Mouse (Mus musculus): Measurements from ENCODE around the gene Adam19. TPM values are rescaled to one million over a fixed set of nuclear protein-coding genes. Genes with fewer than 3 reads are reported as not detected.
"Not testable (repeated sequence)": the region's sequence is repeated elsewhere in the genome, so short reads cannot be mapped to it uniquely, and the experiment has no call there.

The Adam19 gene
- polyA plus RNA-seq, 1 experiment: 21.3 TPM

GRCm38 (mm10) chr11:46176155-46176554, 120.4 kb downstream of the Adam19 start:
- no peak for DNase-seq (ENCODE audit: low read depth in 1 of 2, low spot score in 2 of 2)
- Histone ChIP-seq H3K4me3 (ENCODE audit: extremely low read depth, insufficient read depth, insufficient read length) (no peak overlapping the region), H3K27me3 (ENCODE audit: control insufficient read depth, insufficient read depth, low read length) (no peaks in the 10 kb centered on the region), H3K36me3 (ENCODE audit: control insufficient read depth, insufficient read depth, low read length) (no peaks in the 10 kb centered on the region), H3K4me1 (ENCODE audit: control insufficient read depth, insufficient read depth, insufficient read length) (no peaks in the 10 kb centered on the region), H3K27ac (ENCODE audit: insufficient read depth, low read length) (no peak overlapping the region)
- no peak for TF ChIP-seq CTCF (IDR thresholded peaks at IDR 0.05; ENCODE audit: extremely low read depth, insufficient read depth, insufficient read length, insufficient replicate concordance)
- TF ChIP-seq POLR2A (IDR thresholded peaks at IDR 0.05; ENCODE audit: low read depth, low read length): no peak
- WGBS: 88% methylated on average over 6 of the region's 6 CpGs

GRCm38 (mm10) chr11:46177246-46178043, 121.7 kb downstream of the Adam19 start:
- no peak for DNase-seq (ENCODE audit: low read depth in 1 of 2, low spot score in 2 of 2)
- Histone ChIP-seq H3K27ac (ENCODE audit: insufficient read depth, low read length) (no peak overlapping the region), H3K27me3 (ENCODE audit: control insufficient read depth, insufficient read depth, low read length) (no peaks in the 10 kb centered on the region), H3K4me1 (ENCODE audit: control insufficient read depth, insufficient read depth, insufficient read length) (no peaks in the 10 kb centered on the region), H3K4me3 (ENCODE audit: extremely low read depth, insufficient read depth, insufficient read length) (no peak overlapping the region), H3K36me3 (ENCODE audit: control insufficient read depth, insufficient read depth, low read length) (no peaks in the 10 kb centered on the region)
- WGBS: 85% methylated on average over 10 of the region's 10 CpGs
- TF ChIP-seq POLR2A (IDR thresholded peaks at IDR 0.05; ENCODE audit: low read depth, low read length): no peak
- no peak for TF ChIP-seq CTCF (IDR thresholded peaks at IDR 0.05; ENCODE audit: extremely low read depth, insufficient read depth, insufficient read length, insufficient replicate concordance)

- not testable (repeated sequence) for DNase-seq (ENCODE audit: low read depth in 1 of 2, low spot score in 2 of 2); H3K27me3 ChIP-seq (ENCODE audit: control insufficient read depth, insufficient read depth, low read length); H3K4me1 ChIP-seq (ENCODE audit: control insufficient read depth, insufficient read depth, insufficient read length); H3K4me3 ChIP-seq (ENCODE audit: extremely low read depth, insufficient read depth, insufficient read length); H3K27ac ChIP-seq (ENCODE audit: insufficient read depth, low read length); H3K36me3 ChIP-seq (ENCODE audit: control insufficient read depth, insufficient read depth, low read length)
- WGBS: 96% methylated on average over 1 of the region's 1 CpGs
Measured at GRCm38 (mm10) chr11:46182031-46182430, 126.2 kb downstream of the Adam19 start.

- no peaks in the 10 kb centered on the region for H3K27me3 ChIP-seq (ENCODE audit: control insufficient read depth, insufficient read depth, low read length)
- 86% methylated on average over 3 of the region's 3 CpGs for WGBS
- H3K4me3 ChIP-seq (ENCODE audit: extremely low read depth, insufficient read depth, insufficient read length): no peak overlapping the region
Measured at GRCm38 (mm10) chr11:46184946-46185345, 129.2 kb downstream of the Adam19 start.

GRCm38 (mm10) chr11:46185486-46185885, 129.7 kb downstream of the Adam19 start:
- DNase-seq (ENCODE audit: low read depth in 1 of 2, low spot score in 2 of 2): no peak
- Histone ChIP-seq H3K4me1 (ENCODE audit: control insufficient read depth, insufficient read depth, insufficient read length) (no peaks in the 10 kb centered on the region), H3K27ac (ENCODE audit: insufficient read depth, low read length) (no peak overlapping the region), H3K4me3 (ENCODE audit: extremely low read depth, insufficient read depth, insufficient read length) (no peak overlapping the region), H3K27me3 (ENCODE audit: control insufficient read depth, insufficient read depth, low read length) (no peaks in the 10 kb centered on the region), H3K36me3 (ENCODE audit: control insufficient read depth, insufficient read depth, low read length) (no peaks in the 10 kb centered on the region)
- TF ChIP-seq CTCF (IDR thresholded peaks at IDR 0.05; ENCODE audit: extremely low read depth, insufficient read depth, insufficient read length, insufficient replicate concordance) (no peak), POLR2A (IDR thresholded peaks at IDR 0.05; ENCODE audit: low read depth, low read length) (no peak)
- 54% methylated on average over 4 of the region's 4 CpGs for WGBS

More at GRCm38 (mm10) chr11:46184946-46185345, 129.2 kb downstream of the Adam19 start:
- Histone ChIP-seq H3K4me1 (ENCODE audit: control insufficient read depth, insufficient read depth, insufficient read length) (no peaks in the 10 kb centered on the region), H3K36me3 (ENCODE audit: control insufficient read depth, insufficient read depth, low read length) (no peaks in the 10 kb centered on the region), H3K27ac (ENCODE audit: insufficient read depth, low read length) (no peak overlapping the region)
- no peak for TF ChIP-seq POLR2A (IDR thresholded peaks at IDR 0.05; ENCODE audit: low read depth, low read length)
- no peak for TF ChIP-seq CTCF (IDR thresholded peaks at IDR 0.05; ENCODE audit: extremely low read depth, insufficient read depth, insufficient read length, insufficient replicate concordance)
- DNase-seq (ENCODE audit: low read depth in 1 of 2, low spot score in 2 of 2): no peak

- H3K4me3 ChIP-seq (ENCODE audit: extremely low read depth, insufficient read depth, insufficient read length): no peak overlapping the region
- no peak overlapping the region for H3K27ac ChIP-seq (ENCODE audit: insufficient read depth, low read length)
- H3K4me1 ChIP-seq (ENCODE audit: control insufficient read depth, insufficient read depth, insufficient read length): no peaks in the 10 kb centered on the region
- peaks cover 2% of the 10 kb centered on the region for H3K36me3 ChIP-seq (ENCODE audit: control insufficient read depth, insufficient read depth, low read length)
- TF ChIP-seq POLR2A (IDR thresholded peaks at IDR 0.05; ENCODE audit: low read depth, low read length): no peak
- no peak for TF ChIP-seq CTCF (IDR thresholded peaks at IDR 0.05; ENCODE audit: extremely low read depth, insufficient read depth, insufficient read length, insufficient replicate concordance)
- WGBS: 90% methylated on average over 2 of the region's 2 CpGs
- no peak for DNase-seq (ENCODE audit: low read depth in 1 of 2, low spot score in 2 of 2)
- no peaks in the 10 kb centered on the region for H3K27me3 ChIP-seq (ENCODE audit: control insufficient read depth, insufficient read depth, low read length)
Measured at GRCm38 (mm10) chr11:46188283-46188682, 132.5 kb downstream of the Adam19 start.

GRCm38 (mm10) chr11:46194175-46194574, 138.4 kb downstream of the Adam19 start:
- no peak overlapping the region for H3K27ac ChIP-seq (ENCODE audit: insufficient read depth, low read length)
- H3K4me3 ChIP-seq (ENCODE audit: extremely low read depth, insufficient read depth, insufficient read length): no peak overlapping the region
- H3K4me1 ChIP-seq (ENCODE audit: control insufficient read depth, insufficient read depth, insufficient read length): no peaks in the 10 kb centered on the region
- H3K27me3 ChIP-seq (ENCODE audit: control insufficient read depth, insufficient read depth, low read length): no peaks in the 10 kb centered on the region
- no peak for TF ChIP-seq POLR2A (IDR thresholded peaks at IDR 0.05; ENCODE audit: low read depth, low read length)
- TF ChIP-seq CTCF (IDR thresholded peaks at IDR 0.05; ENCODE audit: extremely low read depth, insufficient read depth, insufficient read length, insufficient replicate concordance): no peak
- H3K36me3 ChIP-seq (ENCODE audit: control insufficient read depth, insufficient read depth, low read length): peaks cover 31% of the 10 kb centered on the region
- DNase-seq (ENCODE audit: low read depth in 1 of 2, low spot score in 2 of 2): no peak
- WGBS: 92% methylated on average over 4 of the region's 4 CpGs

Other genes starting within 250 kb of the Adam19 start
- 41.1 and 48.3 TPM in 2 replicates for gene Clint1, start 203.9 kb upstream of the Adam19 start, polyA plus RNA-seq (2012; rRNA removed)
- gene Lsm11, start 111.1 kb upstream of the Adam19 start, polyA plus RNA-seq (2012; rRNA removed): 3.4 and 4.5 TPM in 2 replicates
- 4.4 and 5.5 TPM in 2 replicates for gene Thg1l, start 100.5 kb upstream of the Adam19 start, polyA plus RNA-seq (2012; rRNA removed)
- 0.04 and 0.07 TPM in 2 replicates for gene Sox30, start 75.7 kb upstream of the Adam19 start, polyA plus RNA-seq (2012; rRNA removed)
- 9.4 and 28.6 TPM in 2 replicates for gene Gm12166, start 3.7 kb upstream of the Adam19 start, polyA plus RNA-seq (2012; rRNA removed)
- gene Nipal4, start 110.5 kb downstream of the Adam19 start, polyA plus RNA-seq (2012; rRNA removed): 0.57 and 0.90 TPM in 2 replicates
- not detected in 2 replicates for gene Fndc9, start 179.5 kb downstream of the Adam19 start, polyA plus RNA-seq (2012; rRNA removed)